25 mouse cellular contexts compared by ENCODE assay signal in genomic region chr17:32722771-32723170, GRCm38 (mm10). TPM values are rescaled to one million over a fixed set of nuclear protein-coding genes. Genes with fewer than 3 reads are reported as not detected.
"Had no signal": no experiment of that assay in that cellular context is flagged by ENCODE, and none has a peak within 500 bp of the region (broad histone marks: within the 10 kb centered on the region; RNA-seq: fewer than 3 reads in every experiment).

No protein-coding gene starts in this region.

- H3K27ac ChIP-seq: layer of hippocampus, adult 2 months; limb, embryonic 10.5 days; limb, embryonic 13.5 days; liver, embryonic 12.5 days; liver, embryonic 15.5 days; lung, embryonic 15.5 days; midbrain, embryonic 10.5 days; midbrain, embryonic 13.5 days; neural tube, embryonic 13.5 days; stomach, embryonic 15.5 days had no signal

- H3K27me3 ChIP-seq: limb, embryonic 13.5 days; liver, embryonic 12.5 days; liver, embryonic 15.5 days; lung, embryonic 15.5 days; midbrain, embryonic 13.5 days; neural tube, embryonic 13.5 days; stomach, embryonic 15.5 days had no signal

- ATAC-seq: inflammation-experienced regulatory T-cells, adult 6 months; intestine, embryonic 16.5 days; liver, embryonic 12.5 days; midbrain, embryonic 13.5 days; midbrain, embryonic 16.5 days had no signal

- H3K4me3 ChIP-seq: layer of hippocampus, adult 2 months; limb, embryonic 10.5 days; limb, embryonic 13.5 days; liver, embryonic 12.5 days; liver, embryonic 15.5 days; lung, embryonic 15.5 days; megakaryocyte, embryonic 14.5 days; midbrain, embryonic 10.5 days; midbrain, embryonic 13.5 days; myocyte; neural tube, embryonic 13.5 days; stomach, embryonic 15.5 days had no signal

- H3K4me2 ChIP-seq: limb, embryonic 13.5 days; liver, embryonic 12.5 days; liver, embryonic 15.5 days; lung, embryonic 15.5 days; midbrain, embryonic 13.5 days; neural tube, embryonic 13.5 days; stomach, embryonic 15.5 days had no signal

- H3K9me3 ChIP-seq: limb, embryonic 10.5 days; liver, embryonic 12.5 days; liver, embryonic 15.5 days; stomach, embryonic 15.5 days had no signal

- DNase-seq: layer of hippocampus, adult 9-11 months; liver; lung, adult 18-20 months; lung, postnatal 10 days; lung, postnatal 36 days; retina, postnatal 1 day; right cerebral cortex, postnatal 25 days; spleen, adult 18-20 months; thymus, postnatal 25 days had no signal

- H3K36me3 ChIP-seq: limb, embryonic 10.5 days; limb, embryonic 13.5 days; liver, embryonic 12.5 days; liver, embryonic 15.5 days; lung, embryonic 15.5 days; midbrain, embryonic 10.5 days; midbrain, embryonic 13.5 days; neural tube, embryonic 13.5 days; stomach, embryonic 15.5 days had no signal

- H3K9ac ChIP-seq: limb, embryonic 13.5 days; liver, embryonic 12.5 days; liver, embryonic 15.5 days; lung, embryonic 15.5 days; midbrain, embryonic 13.5 days; neural tube, embryonic 13.5 days; stomach, embryonic 15.5 days had no signal

- H3K4me1 ChIP-seq: limb, embryonic 10.5 days; limb, embryonic 13.5 days; liver, embryonic 12.5 days; liver, embryonic 15.5 days; lung, embryonic 15.5 days; megakaryocyte, embryonic 14.5 days; midbrain, embryonic 10.5 days; midbrain, embryonic 13.5 days; neural tube, embryonic 13.5 days; stomach, embryonic 15.5 days had no signal

RNA-seq across cellular contexts. Expression of gene Cyp4f15, which starts 37.3 kb away (rescaled TPM):
- polyA plus RNA-seq: inflammation-experienced regulatory T-cells, adult 6 months; lung, embryonic 15.5 days; myocyte; thymus, postnatal 0 days had no signal
